Mouse (Mus musculus) heart, embryonic 12.5 days (tissue): ENCODE data around the gene Fndc7. TPM values are rescaled to one million over a fixed set of nuclear protein-coding genes. Genes with fewer than 3 reads are reported as not detected.

Source experiments
- ATAC-seq: fragments of 200-750 bp; cut with Nextera tagmentation; 2 replicates; pipeline ENCODE4 v1.8.0; 2017; ENCODE audit warnings: moderate TSS enrichment, moderate library complexity; ENCODE audit not compliant: insufficient number of reproducible peaks, low FRiP score
- H3K27ac ChIP-seq: fragments of 300-500 bp; sonication (generic); 2 replicates; pipeline ENCODE4 v1.5.1; 2016; ENCODE audit warnings: mild to moderate bottlenecking, moderate library complexity; ENCODE audit not compliant: poor library complexity, severe bottlenecking
- H3K27me3 ChIP-seq: fragments of 300-500 bp; sonication (generic); replicated peaks from 2 replicates; pipeline ENCODE4 v1.6.1; 2016; ENCODE audit warnings: mild to moderate bottlenecking, moderate library complexity
- H3K36me3 ChIP-seq: fragments of 300-500 bp; sonication (generic); 2 replicates; pipeline ENCODE4 v1.6.1; 2016; ENCODE audit warnings: mild to moderate bottlenecking, moderate library complexity
- H3K4me1 ChIP-seq: fragments of 300-500 bp; sonication (generic); replicated peaks from 2 replicates; pipeline ENCODE4 v1.6.1; 2016; ENCODE audit warnings: mild to moderate bottlenecking
- H3K4me2 ChIP-seq: fragments of 300-500 bp; sonication (generic); 2 replicates; pipeline ENCODE4 v1.6.1; 2016; ENCODE audit warnings: mild to moderate bottlenecking, moderate library complexity
- H3K4me3 ChIP-seq: fragments of 300-500 bp; sonication (generic); 2 replicates; pipeline ENCODE4 v1.5.1; 2016; ENCODE audit warnings: mild to moderate bottlenecking
- H3K9ac ChIP-seq: fragments of 300-500 bp; sonication (generic); 2 replicates; pipeline ENCODE4 v1.6.1; 2016; ENCODE audit warnings: mild to moderate bottlenecking, moderate library complexity
- H3K9me3 ChIP-seq: fragments of 300-500 bp; sonication (generic); replicated peaks from 2 replicates; pipeline ENCODE4 v1.6.1; 2016; ENCODE audit warnings: mild to moderate bottlenecking, moderate library complexity
- WGBS: fragments of 180-500 bp; shearing (Covaris S2); methylation state at CpG from one replicate; pipeline ENCODE4 v1.1.7; 2016; 5-methylcytosine and 5-hydroxymethylcytosine counted together
- polyA plus RNA-seq: library from polyadenylated mRNA; unstranded; fragments of >200 nt; fragmentation: Nextera tagmentation; extraction: Ambion mirVana; gene quantifications from 2 replicates; pipeline ENCODE4 v1.2.1, GENCODE M21; 2016

Fndc7 gene
- polyA plus RNA-seq, 1 experiment from 2014 or later: 0.04 TPM

GRCm38 (mm10) chr3:108915999-108916398, 26.2 kb upstream of the Fndc7 start:
- no peaks in the 10 kb centered on the region for H3K27me3 ChIP-seq
- no peak overlapping the region for H3K4me3 ChIP-seq
- no peaks in the 10 kb centered on the region for H3K9me3 ChIP-seq
- H3K27ac ChIP-seq: no peak overlapping the region
- H3K4me2 ChIP-seq: no peak overlapping the region
- H3K9ac ChIP-seq: no peak overlapping the region
- ATAC-seq: no peak
- 0 out of 2 replicates have a peak, but pooled peaks cover 2% of the 10 kb centered on the region for H3K4me1 ChIP-seq
- no peaks in the 10 kb centered on the region for H3K36me3 ChIP-seq
- 81% methylated on average over 1 of the region's 1 CpGs for WGBS

DNA sequence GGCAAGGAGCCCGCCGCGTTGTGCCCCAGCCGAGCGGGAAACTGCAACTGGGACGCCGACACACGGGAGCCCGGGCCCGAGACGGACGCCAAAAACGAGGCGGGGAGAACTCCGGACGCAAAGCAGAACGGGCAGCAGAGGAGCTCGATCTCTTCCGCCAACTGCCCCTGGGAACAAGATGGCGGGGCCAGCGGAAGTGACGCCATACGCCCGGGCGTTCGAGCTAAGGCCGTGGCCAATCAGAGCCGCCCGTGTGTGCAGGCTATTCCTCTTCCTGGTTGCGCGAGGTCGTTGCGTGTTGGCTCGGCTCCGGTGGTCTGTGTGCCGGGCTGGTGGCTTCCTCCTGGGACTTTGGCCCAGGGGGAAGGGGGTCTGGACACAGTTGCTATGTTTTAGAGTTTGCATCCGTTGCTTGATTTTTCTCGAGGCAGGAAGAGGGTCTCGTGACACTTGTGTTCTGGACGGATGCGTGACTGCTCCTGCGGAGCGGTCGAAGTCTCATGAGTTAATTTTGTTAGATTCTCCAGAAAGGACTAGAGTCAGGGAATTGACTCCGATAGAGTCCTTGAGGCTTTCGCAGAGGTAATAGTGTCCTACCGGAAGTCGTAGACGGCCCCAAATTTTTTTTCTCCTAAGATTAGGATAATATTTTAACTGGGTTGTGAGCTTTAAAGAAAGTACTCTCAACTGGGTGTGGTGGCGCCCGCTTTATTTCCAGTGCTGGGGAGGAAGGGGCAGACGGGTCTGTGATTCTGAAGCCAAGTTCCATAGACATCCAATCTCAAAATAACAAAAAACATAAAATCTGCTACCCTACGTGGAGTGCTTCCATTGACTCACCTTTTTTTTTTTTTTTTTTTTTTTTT, 22.0 kb upstream of the Fndc7 start, which contains the start of gene Prpf38b:
Gene Prpf38b, minus strand, starts transcription at position 180 of the 866 bp plus-strand sequence.
- under 1% methylated on average over 53 of the region's 53 CpGs for WGBS
- Histone ChIP-seq H3K36me3 (peaks cover 5% of the 10 kb centered on the region), H3K4me1 (peaks cover 13% of the 10 kb centered on the region), H3K27ac (peak within 1 kb of the TSS; percentile 99), H3K9me3 (no peaks in the 10 kb centered on the region), H3K4me3 (peak within 1 kb of the TSS; percentile 85), H3K4me2 (peak within 1 kb of the TSS; percentile 99), H3K27me3 (no peaks in the 10 kb centered on the region), H3K9ac (peak within 1 kb of the TSS; percentile 96)
- peak; percentile 99 for ATAC-seq

GRCm38 (mm10) chr3:108911081-108911547, 21.3 kb upstream of the Fndc7 start:
- Histone ChIP-seq H3K27ac (peak overlapping the region; percentile 99), H3K9ac (peak overlapping the region; percentile 96), H3K27me3 (no peaks in the 10 kb centered on the region), H3K36me3 (peaks cover 5% of the 10 kb centered on the region), H3K4me2 (peak overlapping the region; percentile 99), H3K9me3 (no peaks in the 10 kb centered on the region), H3K4me1 (peaks cover 13% of the 10 kb centered on the region), H3K4me3 (peak overlapping the region; percentile 85)
- under 1% methylated on average over 42 of the region's 44 CpGs for WGBS
- ATAC-seq: peak; percentile 88

DNA sequence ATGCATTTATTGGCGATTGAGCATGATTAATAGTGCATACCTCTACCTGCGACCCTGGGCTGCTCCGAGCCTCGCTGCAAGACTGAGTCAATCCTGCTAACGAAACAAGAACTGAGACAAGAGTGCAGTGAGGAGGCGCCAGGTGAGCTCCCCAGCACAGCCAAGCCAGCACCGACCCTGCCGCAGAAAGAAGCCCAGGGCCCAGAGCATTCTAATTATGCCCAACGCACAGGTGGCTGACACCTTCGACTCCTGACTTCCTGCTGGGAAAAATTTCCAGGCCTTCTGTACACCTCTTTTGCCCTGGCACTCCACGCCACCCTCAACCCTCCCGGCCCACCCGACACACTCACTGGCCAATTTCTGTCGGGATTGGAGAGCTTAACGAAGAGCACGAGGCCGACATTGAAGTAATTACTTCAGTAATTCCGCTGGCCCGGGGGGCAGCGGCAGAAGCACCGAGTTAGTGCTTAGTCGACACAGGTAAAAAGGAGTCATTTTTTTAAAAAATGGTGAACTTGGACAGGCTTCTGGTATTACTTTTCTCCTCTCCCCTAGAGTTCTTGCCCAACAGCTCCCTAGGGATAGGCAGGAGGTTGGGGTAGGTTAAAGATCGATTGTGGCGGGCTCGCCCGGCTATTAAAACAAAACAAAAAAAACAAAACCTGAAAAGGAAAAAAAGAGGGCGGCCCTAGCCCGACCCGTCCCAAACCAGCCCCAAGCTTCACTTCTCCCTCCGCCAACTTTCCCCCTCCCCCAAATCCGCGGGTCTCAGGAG, 20.7 kb upstream of the Fndc7 start:
- H3K36me3 ChIP-seq: peaks cover 10% of the 10 kb centered on the region
- H3K4me3 ChIP-seq: peak overlapping the region; percentile 85
- H3K27me3 ChIP-seq: no peaks in the 10 kb centered on the region
- H3K4me2 ChIP-seq: peak overlapping the region; percentile 99
- H3K9me3 ChIP-seq: no peaks in the 10 kb centered on the region
- no peak for ATAC-seq
- H3K9ac ChIP-seq: peak overlapping the region; percentile 96
- peak overlapping the region; percentile 99 for H3K27ac ChIP-seq
- peaks cover 13% of the 10 kb centered on the region for H3K4me1 ChIP-seq
- under 1% methylated on average over 32 of the region's 32 CpGs for WGBS

DNA sequence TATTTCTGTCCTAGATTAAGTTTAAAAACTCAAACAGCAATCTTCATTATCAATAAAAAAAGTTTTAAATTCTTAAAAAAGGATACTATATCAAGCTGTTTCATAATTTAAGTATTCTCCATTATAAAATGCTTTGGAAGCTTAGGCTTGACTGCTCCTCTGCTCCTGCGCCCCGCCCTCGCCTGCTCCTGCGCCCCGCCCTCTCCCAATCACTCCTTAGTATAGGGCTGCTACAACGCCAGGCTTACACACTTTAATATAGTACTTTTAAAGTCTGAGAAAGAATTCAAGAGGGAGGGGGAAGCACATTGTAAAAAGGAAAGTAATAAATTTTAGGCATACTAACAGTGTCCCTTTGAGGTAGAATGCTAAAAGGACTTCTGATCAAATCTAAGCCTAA, 13.1 kb upstream of the Fndc7 start:
- Histone ChIP-seq H3K4me3 (no peak overlapping the region), H3K4me2 (no peak overlapping the region), H3K4me1 (no peaks in the 10 kb centered on the region), H3K36me3 (peaks cover 54% of the 10 kb centered on the region), H3K9me3 (0 out of 2 replicates have a peak, but pooled peaks cover 4% of the 10 kb centered on the region), H3K9ac (no peak overlapping the region), H3K27ac (no peak overlapping the region), H3K27me3 (no peaks in the 10 kb centered on the region)
- no peak for ATAC-seq
- 88% methylated on average over 6 of the region's 6 CpGs for WGBS

GRCm38 (mm10) chr3:108902038-108902437, 12.2 kb upstream of the Fndc7 start:
- H3K9ac ChIP-seq: no peak overlapping the region

GRCm38 (mm10) chr3:108900681-108901080, 10.9 kb upstream of the Fndc7 start:
- peaks cover 47% of the 10 kb centered on the region for H3K36me3 ChIP-seq

More at GRCm38 (mm10) chr3:108902038-108902437, 12.2 kb upstream of the Fndc7 start:
- Histone ChIP-seq H3K4me3 (no peak overlapping the region), H3K27ac (no peak overlapping the region), H3K27me3 (no peaks in the 10 kb centered on the region), H3K4me1 (no peaks in the 10 kb centered on the region), H3K4me2 (no peak overlapping the region), H3K36me3 (peaks cover 51% of the 10 kb centered on the region), H3K9me3 (0 out of 2 replicates have a peak, but pooled peaks cover 4% of the 10 kb centered on the region)
- 49% methylated on average over 2 of the region's 2 CpGs for WGBS
- no peak for ATAC-seq

GRCm38 (mm10) chr3:108900147-108900546, 10.3 kb upstream of the Fndc7 start:
- Histone ChIP-seq H3K27me3 (no peaks in the 10 kb centered on the region), H3K4me3 (no peak overlapping the region), H3K4me2 (no peak overlapping the region), H3K27ac (no peak overlapping the region), H3K4me1 (no peaks in the 10 kb centered on the region), H3K9me3 (0 out of 2 replicates have a peak, but pooled peaks cover 4% of the 10 kb centered on the region), H3K36me3 (peaks cover 43% of the 10 kb centered on the region), H3K9ac (no peak overlapping the region)
- ATAC-seq: no peak
- WGBS: 89% methylated on average over 3 of the region's 3 CpGs

More at GRCm38 (mm10) chr3:108900681-108901080, 10.9 kb upstream of the Fndc7 start:
- H3K27ac ChIP-seq: no peak overlapping the region
- no peak overlapping the region for H3K9ac ChIP-seq
- ATAC-seq: no peak
- no peaks in the 10 kb centered on the region for H3K27me3 ChIP-seq
- H3K4me3 ChIP-seq: no peak overlapping the region
- WGBS: 76% methylated on average over 5 of the region's 5 CpGs
- no peak overlapping the region for H3K4me2 ChIP-seq
- no peaks in the 10 kb centered on the region for H3K4me1 ChIP-seq
- 0 out of 2 replicates have a peak, but pooled peaks cover 4% of the 10 kb centered on the region for H3K9me3 ChIP-seq

GRCm38 (mm10) chr3:108898640-108899039, 8.8 kb upstream of the Fndc7 start:
- Histone ChIP-seq H3K9ac (no peak overlapping the region), H3K4me2 (no peak overlapping the region), H3K9me3 (0 out of 2 replicates have a peak, but pooled peaks cover 4% of the 10 kb centered on the region), H3K36me3 (peaks cover 28% of the 10 kb centered on the region), H3K27ac (no peak overlapping the region), H3K4me3 (no peak overlapping the region), H3K27me3 (no peaks in the 10 kb centered on the region), H3K4me1 (no peaks in the 10 kb centered on the region)
- ATAC-seq: no peak
- 93% methylated on average over 4 of the region's 4 CpGs for WGBS

GRCm38 (mm10) chr3:108892914-108893313, 3.1 kb upstream of the Fndc7 start:
- H3K9me3 ChIP-seq: no peaks in the 10 kb centered on the region
- ATAC-seq: no peak
- no peaks in the 10 kb centered on the region for H3K4me1 ChIP-seq
- H3K27ac ChIP-seq: no peak overlapping the region
- no peak overlapping the region for H3K4me2 ChIP-seq
- 58% methylated on average over 4 of the region's 4 CpGs for WGBS
- no peak overlapping the region for H3K4me3 ChIP-seq
- H3K27me3 ChIP-seq: no peaks in the 10 kb centered on the region
- H3K9ac ChIP-seq: no peak overlapping the region
- no peaks in the 10 kb centered on the region for H3K36me3 ChIP-seq

- peaks cover 3% of the 10 kb centered on the region; the same call in 1 of the 2 replicates for H3K4me1 ChIP-seq
- no peak overlapping the region for H3K4me3 ChIP-seq
- WGBS: 69% methylated on average over 1 of the region's 1 CpGs
- ATAC-seq: no peak
- H3K9ac ChIP-seq: no peak overlapping the region
- no peaks in the 10 kb centered on the region for H3K9me3 ChIP-seq
- no peak overlapping the region for H3K4me2 ChIP-seq
- no peak overlapping the region for H3K27ac ChIP-seq
- no peaks in the 10 kb centered on the region for H3K36me3 ChIP-seq
- H3K27me3 ChIP-seq: no peaks in the 10 kb centered on the region
Measured at GRCm38 (mm10) chr3:108892080-108892479, 2.3 kb upstream of the Fndc7 start.
